Mouse (Mus musculus) lung, embryonic 16.5 days (tissue): ENCODE results near the gene Mettl3. TPM values are rescaled to one million over a fixed set of nuclear protein-coding genes. Genes with fewer than 3 reads are reported as not detected.
A peak's percentile ranks its signal among the peaks of the same experiment; 100 is the strongest.
"Not testable (repeated sequence)": the region's sequence is repeated elsewhere in the genome, so short reads cannot be mapped to it uniquely, and the experiment has no call there.

ENCODE experiments used
- ATAC-seq: fragments of 200-750 bp; cut with Nextera tagmentation; 2 replicates; pipeline ENCODE4 v1.8.0; 2017; ENCODE audit warnings: low read depth, mild to moderate bottlenecking, moderate library complexity
- H3K27ac ChIP-seq: fragments of 300-500 bp; sonication (generic); 2 replicates; pipeline ENCODE4 v1.5.1; 2014; ENCODE audit warnings: mild to moderate bottlenecking, control low read depth, low read length
- H3K27me3 ChIP-seq: fragments of 300-500 bp; sonication (generic); 2 replicates; pipeline ENCODE4 v1.6.1; 2014; ENCODE audit warnings: low read depth, low read length, mixed read lengths; ENCODE audit not compliant: control insufficient read depth, insufficient read depth
- H3K36me3 ChIP-seq: fragments of 300-500 bp; sonication (generic); 2 replicates; pipeline ENCODE4 v1.6.1; 2014; ENCODE audit warnings: low read length; ENCODE audit not compliant: control insufficient read depth, insufficient read depth
- H3K4me1 ChIP-seq: fragments of 300-500 bp; sonication (generic); replicated peaks from 2 replicates; pipeline ENCODE4 v1.6.1; 2014; ENCODE audit warnings: low read length, mixed read lengths; ENCODE audit not compliant: control insufficient read depth, insufficient read depth
- H3K4me2 ChIP-seq: fragments of 300-500 bp; sonication (generic); 2 replicates; pipeline ENCODE4 v1.6.1; 2014; ENCODE audit warnings: low read depth, low read length, control low read depth
- H3K4me3 ChIP-seq: fragments of 300-500 bp; sonication (generic); 2 replicates; pipeline ENCODE4 v1.5.1; 2014; ENCODE audit warnings: mild to moderate bottlenecking, low read length, control low read depth
- H3K9ac ChIP-seq: fragments of 300-500 bp; sonication (generic); 2 replicates; pipeline ENCODE4 v1.6.1; 2014; ENCODE audit warnings: low read length, control low read depth
- H3K9me3 ChIP-seq: fragments of 300-500 bp; sonication (generic); 2 replicates; pipeline ENCODE4 v1.6.1; 2016; ENCODE audit warnings: low read length; ENCODE audit not compliant: control insufficient read depth
- WGBS: fragments of 180-500 bp; shearing (Covaris S2); extraction: QIAGEN DNeasy Blood & Tissue Kit; methylation state at CpG from one replicate; pipeline ENCODE4 v1.1.7; 2014; 5-methylcytosine and 5-hydroxymethylcytosine counted together
- polyA plus RNA-seq: library from polyadenylated mRNA; unstranded; fragments of >200 nt; fragmentation: Nextera tagmentation; extraction: Ambion mirVana; gene quantifications from 2 replicates; pipeline ENCODE4 v1.2.1, GENCODE M21; 2015

The Mettl3 gene
- polyA plus RNA-seq, 1 experiment from 2014 or later: 42.3 TPM

GRCm38 (mm10) chr14:52306100-52306499 lies 1.2 kb upstream of the Mettl3 start:
- 93% methylated on average over 2 of the region's 2 CpGs for WGBS
- no peak for ATAC-seq
- H3K4me2 ChIP-seq: no peak overlapping the region
- no peaks in the 10 kb centered on the region for H3K9me3 ChIP-seq
- no peaks in the 10 kb centered on the region for H3K27me3 ChIP-seq
- H3K4me1 ChIP-seq: peaks cover 5% of the 10 kb centered on the region
- H3K4me3 ChIP-seq: no peak overlapping the region
- no peak overlapping the region for H3K27ac ChIP-seq
- no peak overlapping the region for H3K9ac ChIP-seq
- H3K36me3 ChIP-seq: peaks cover 4% of the 10 kb centered on the region

- ATAC-seq, H3K4me3 ChIP-seq, H3K9ac ChIP-seq, H3K4me1 ChIP-seq, H3K27me3 ChIP-seq, H3K27ac ChIP-seq, H3K4me2 ChIP-seq, H3K9me3 ChIP-seq: not testable (repeated sequence)
- 94% methylated on average over 3 of the region's 3 CpGs for WGBS
- peaks cover 11% of the 10 kb centered on the region for H3K36me3 ChIP-seq
Observed at GRCm38 (mm10) chr14:52303517-52303916, 1.4 kb downstream of the Mettl3 start.

- peaks cover 45% of the 10 kb centered on the region for H3K36me3 ChIP-seq
Observed at GRCm38 (mm10) chr14:52295558-52296264, 9.2 kb downstream of the Mettl3 start.

GRCm38 (mm10) chr14:52284191-52284590 lies 20.7 kb downstream of the Mettl3 start:
- Histone ChIP-seq H3K36me3 (peaks cover 24% of the 10 kb centered on the region), H3K27me3 (no peaks in the 10 kb centered on the region), H3K9me3 (no peaks in the 10 kb centered on the region), H3K4me3 (no peak overlapping the region), H3K27ac (no peak overlapping the region), H3K9ac (no peak overlapping the region), H3K4me1 (peaks cover 6% of the 10 kb centered on the region), H3K4me2 (no peak overlapping the region)
- 87% methylated on average over 3 of the region's 3 CpGs for WGBS
- no peak for ATAC-seq

More at GRCm38 (mm10) chr14:52295558-52296264, 9.2 kb downstream of the Mettl3 start:
- 61% methylated on average over 6 of the region's 6 CpGs for WGBS
- peak; percentile 31; the same call in 1 of the 2 replicates for ATAC-seq
- H3K27me3 ChIP-seq: no peaks in the 10 kb centered on the region
- no peak overlapping the region for H3K4me2 ChIP-seq
- H3K4me3 ChIP-seq: no peak overlapping the region
- no peak overlapping the region for H3K27ac ChIP-seq
- no peak overlapping the region for H3K9ac ChIP-seq
- no peaks in the 10 kb centered on the region for H3K9me3 ChIP-seq
- H3K4me1 ChIP-seq: no peaks in the 10 kb centered on the region

DNA sequence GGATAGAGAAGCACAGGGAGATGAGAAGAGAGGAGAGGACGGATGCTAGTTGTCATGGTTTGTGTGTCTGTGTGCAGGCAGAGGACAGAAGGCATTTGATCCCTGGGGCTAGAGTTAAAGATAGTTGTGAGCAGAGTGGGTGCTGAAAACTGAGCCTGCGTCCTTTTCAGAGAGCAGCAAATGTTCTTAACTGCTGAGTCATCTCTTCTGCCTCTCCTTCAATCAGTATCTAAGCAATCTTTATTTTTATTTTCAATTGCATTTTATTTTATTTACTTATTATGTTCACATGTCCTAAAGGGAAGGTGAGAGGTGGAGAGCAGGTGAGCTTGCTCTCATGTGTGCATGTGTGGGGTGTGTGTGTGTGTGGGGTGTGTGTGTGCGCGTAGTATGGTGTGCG lies 21.3 kb downstream of the Mettl3 start:
- peaks cover 22% of the 10 kb centered on the region for H3K36me3 ChIP-seq
- H3K4me3 ChIP-seq: no peak overlapping the region
- WGBS: 95% methylated on average over 5 of the region's 5 CpGs
- H3K4me1 ChIP-seq: peaks cover 6% of the 10 kb centered on the region
- H3K4me2 ChIP-seq: no peak overlapping the region
- ATAC-seq: no peak
- no peaks in the 10 kb centered on the region for H3K9me3 ChIP-seq
- no peak overlapping the region for H3K9ac ChIP-seq
- no peak overlapping the region for H3K27ac ChIP-seq
- no peaks in the 10 kb centered on the region for H3K27me3 ChIP-seq

- Histone ChIP-seq H3K9ac (peak overlapping the region; percentile 89), H3K27ac (peak overlapping the region; percentile 78), H3K27me3 (no peaks in the 10 kb centered on the region), H3K9me3 (no peaks in the 10 kb centered on the region), H3K4me3 (peak overlapping the region; percentile 93), H3K36me3 (peaks cover under 1% of the 10 kb centered on the region; the same call in 1 of the 2 replicates), H3K4me1 (peaks cover 8% of the 10 kb centered on the region), H3K4me2 (peak overlapping the region; percentile 61)
- peak; percentile 16 for ATAC-seq
- WGBS: under 1% methylated on average over 20 of the region's 21 CpGs
Observed at GRCm38 (mm10) chr14:52279747-52280120, 25.2 kb downstream of the Mettl3 start.

DNA sequence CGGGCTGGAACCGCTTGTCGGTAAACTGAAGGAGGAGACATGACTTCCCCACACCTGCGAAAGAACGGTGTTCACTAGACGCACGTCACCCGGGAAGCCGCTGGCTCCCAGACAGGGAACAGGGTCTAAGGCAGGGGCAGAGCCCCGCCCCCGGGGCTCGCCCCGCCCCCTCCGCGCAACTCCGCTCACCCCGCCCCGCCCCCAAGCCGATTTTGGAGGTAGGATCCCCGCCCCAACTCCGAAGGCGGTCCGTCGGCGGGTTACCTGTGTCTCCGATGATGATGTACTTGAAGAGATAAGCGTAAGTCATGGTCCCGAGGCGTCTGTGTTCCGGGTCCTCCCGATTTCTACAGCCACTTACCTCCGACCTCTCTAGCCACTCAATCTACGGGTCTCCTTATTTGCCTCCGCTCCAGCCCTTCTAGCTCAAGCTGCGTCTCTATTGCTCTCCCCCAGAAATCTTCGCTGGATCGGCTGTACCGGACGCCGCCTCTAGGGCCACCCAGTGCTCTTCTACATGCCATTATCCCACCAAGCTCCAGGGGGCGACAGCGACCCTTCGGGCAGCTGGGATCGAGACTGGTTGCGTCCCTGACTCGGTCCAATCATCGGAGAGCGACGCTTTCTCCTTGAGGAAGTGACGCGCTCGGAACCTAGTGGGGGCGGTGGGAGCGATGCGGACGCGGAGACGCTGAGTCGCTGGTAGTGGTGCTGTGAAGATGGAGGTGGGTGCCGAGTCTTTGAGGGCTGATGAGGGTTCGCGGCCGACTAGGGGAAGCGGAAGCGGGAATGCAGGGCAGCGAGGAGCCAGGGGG lies 25.8 kb downstream of the Mettl3 start, which contains the start of the genes Tox4 and Rab2b:
Gene Tox4 (plus strand): TSS at position 215 of the 815 bp plus-strand sequence.
Gene Rab2b (minus strand): TSS at position 614 of the 815 bp plus-strand sequence.
- H3K9ac ChIP-seq: peak within 1 kb of the TSS; percentile 89
- peak within 1 kb of the TSS; percentile 83 for H3K27ac ChIP-seq
- H3K4me2 ChIP-seq: peak within 1 kb of the TSS; percentile 65
- WGBS: under 1% methylated on average over 63 of the region's 66 CpGs
- no peaks in the 10 kb centered on the region for H3K9me3 ChIP-seq
- ATAC-seq: peak; percentile 99
- peaks cover 8% of the 10 kb centered on the region for H3K4me1 ChIP-seq
- no peaks in the 10 kb centered on the region for H3K27me3 ChIP-seq
- H3K36me3 ChIP-seq: peaks cover 3% of the 10 kb centered on the region
- peak within 1 kb of the TSS; percentile 93 for H3K4me3 ChIP-seq

- no peaks in the 10 kb centered on the region for H3K9me3 ChIP-seq
- H3K4me1 ChIP-seq: peaks cover 8% of the 10 kb centered on the region
- H3K4me2 ChIP-seq: no peak overlapping the region
- WGBS: 84% methylated on average over 4 of the region's 4 CpGs
- peaks cover 6% of the 10 kb centered on the region for H3K36me3 ChIP-seq
- H3K4me3 ChIP-seq: no peak overlapping the region
- no peak overlapping the region for H3K9ac ChIP-seq
- H3K27ac ChIP-seq: no peak overlapping the region
- ATAC-seq: no peak
- no peaks in the 10 kb centered on the region for H3K27me3 ChIP-seq
Observed at GRCm38 (mm10) chr14:52277210-52277609, 27.7 kb downstream of the Mettl3 start.

DNA sequence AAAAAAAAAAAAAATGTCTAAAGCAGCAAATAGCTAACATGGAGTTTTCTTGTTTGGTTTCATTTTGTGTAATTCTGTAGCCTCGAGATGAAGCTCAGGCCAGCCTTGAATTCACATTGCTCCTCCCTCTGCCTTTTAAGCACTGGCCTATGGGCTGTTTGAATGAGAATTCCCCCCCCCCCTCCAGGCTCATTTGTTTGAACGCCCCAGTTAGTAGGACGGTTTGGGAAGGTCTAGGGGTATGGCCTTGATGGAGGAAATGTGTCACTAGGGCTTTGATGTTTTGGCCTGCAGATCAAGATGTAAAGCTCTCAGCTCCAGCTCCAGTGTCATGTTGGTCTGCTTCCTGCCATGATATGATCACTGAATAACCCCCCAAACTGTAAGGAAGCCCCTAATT lies 32.1 kb downstream of the Mettl3 start:
- Histone ChIP-seq H3K4me3 (no peak overlapping the region), H3K27ac (no peak overlapping the region), H3K9me3 (no peaks in the 10 kb centered on the region), H3K36me3 (peaks cover 6% of the 10 kb centered on the region), H3K9ac (no peak overlapping the region), H3K4me1 (no peaks in the 10 kb centered on the region), H3K27me3 (no peaks in the 10 kb centered on the region), H3K4me2 (no peak overlapping the region)
- ATAC-seq: no peak
- 46% methylated on average over 3 of the region's 3 CpGs for WGBS
